Mouse (Mus musculus) embryonic facial prominence, embryonic 10.5 days (tissue): Measurements from ENCODE around the gene Zfp146. TPM values are rescaled to one million over a fixed set of nuclear protein-coding genes. Genes with fewer than 3 reads are reported as not detected.

ENCODE experiments used
- polyA plus RNA-seq: library from polyadenylated mRNA; unstranded; fragments of >200 nt; fragmentation: Nextera tagmentation; extraction: Ambion mirVana; gene quantifications from 2 replicates; pipeline ENCODE4 v1.2.1, GENCODE M21; 2016

Gene Zfp146
- polyA plus RNA-seq, 1 experiment from 2014 or later: 20.1 TPM

Other genes with a start within 250 kb of the Zfp146 start
- gene Zfp74, start 215.7 kb downstream of the Zfp146 start, polyA plus RNA-seq: 13.9 and 14.7 TPM in 2 replicates
- gene Zfp568, start 185.8 kb downstream of the Zfp146 start, polyA plus RNA-seq: 30.4 and 34.3 TPM in 2 replicates
- gene Zfp14, start 118.4 kb downstream of the Zfp146 start, polyA plus RNA-seq: 3.4 and 4.5 TPM in 2 replicates
- 5.6 and 6.4 TPM in 2 replicates for gene Zfp82, start 96.8 kb downstream of the Zfp146 start, polyA plus RNA-seq
- gene Gm26920, start 79.3 kb downstream of the Zfp146 start, polyA plus RNA-seq: 1.6 and 4.8 TPM in 2 replicates
- gene Zfp566, start 79.2 kb downstream of the Zfp146 start, polyA plus RNA-seq: 20.0 and 21.0 TPM in 2 replicates
- gene Zfp260, start 75.0 kb downstream of the Zfp146 start, polyA plus RNA-seq: 119 and 127 TPM in 2 replicates
- gene Zfp382, start 47.8 kb downstream of the Zfp146 start, polyA plus RNA-seq: 9.7 and 11.4 TPM in 2 replicates
- 2.5 and 4.2 TPM in 2 replicates for gene Cox7a1, start 14.4 kb upstream of the Zfp146 start, polyA plus RNA-seq
- 54.8 and 61.9 TPM in 2 replicates for gene Capns1, start 29.1 kb upstream of the Zfp146 start, polyA plus RNA-seq
- gene Polr2i, start 62.2 kb upstream of the Zfp146 start, polyA plus RNA-seq: 174 and 177 TPM in 2 replicates
- 270 and 275 TPM in 2 replicates for gene Tbcb, start 62.5 kb upstream of the Zfp146 start, polyA plus RNA-seq
- not detected in 2 replicates for gene Ovol3, start 66.0 kb upstream of the Zfp146 start, polyA plus RNA-seq
- 0.45 and 0.90 TPM in 2 replicates for gene Thap8, start 110.3 kb upstream of the Zfp146 start, polyA plus RNA-seq
- gene Wdr62, start 110.7 kb upstream of the Zfp146 start, polyA plus RNA-seq: 17.8 and 18.2 TPM in 2 replicates
- 53.0 and 53.4 TPM in 2 replicates for gene Clip3, start 122.0 kb upstream of the Zfp146 start, polyA plus RNA-seq
- 95.5 and 97.0 TPM in 2 replicates for gene Alkbh6, start 139.0 kb upstream of the Zfp146 start, polyA plus RNA-seq
- 51.1 and 65.6 TPM in 2 replicates for gene Syne4, start 145.1 kb upstream of the Zfp146 start, polyA plus RNA-seq
- gene E130208F15Rik, start 152.0 kb upstream of the Zfp146 start, polyA plus RNA-seq: 2.1 TPM in 2 replicates
- gene Sdhaf1, start 154.1 kb upstream of the Zfp146 start, polyA plus RNA-seq: 17.5 and 17.8 TPM in 2 replicates
- 5.0 and 5.4 TPM in 2 replicates for gene Lrfn3, start 193.0 kb upstream of the Zfp146 start, polyA plus RNA-seq
- gene Tyrobp, start 244.0 kb upstream of the Zfp146 start, polyA plus RNA-seq: 11.8 and 15.4 TPM in 2 replicates